Mouse (Mus musculus) liver, adult 2 months (tissue): Measurements from ENCODE around the gene Nat8.

ENCODE experiments used
- CTCF ChIP-seq: fragments of 200-500 bp; IDR thresholded peaks from 2 replicates; pipeline ENCODE4 v1.5.1; 2011; ENCODE audit warnings: low read depth, low read length, control low read depth
- POLR2A ChIP-seq: fragments of 200-500 bp; IDR thresholded peaks from 2 replicates; pipeline ENCODE4 v1.6.1; 2011; ENCODE audit warnings: low read length, control low read depth; ENCODE audit not compliant: insufficient read depth; ENCODE audit errors: extremely low read depth

- TF ChIP-seq CTCF (no peak), POLR2A (no peak)
Observed at GRCm38 (mm10) chr6:85848140-85848539, 16.3 kb upstream of the Nat8 start.
